Mouse (Mus musculus) erythroblast, embryonic 14.5 days (primary cell): ENCODE data around the gene Timp3.

Experiments
- GATA1 ChIP-seq: IDR thresholded peaks from 2 replicates; pipeline ENCODE4 v1.6.1; 2012; ENCODE audit warnings: low read length, inconsistent platforms, mixed read lengths
- TAL1 ChIP-seq: IDR thresholded peaks from 3 replicates; pipeline ENCODE4 v1.6.1; 2012; ENCODE audit warnings: low read length, inconsistent platforms, mixed read lengths

DNA sequence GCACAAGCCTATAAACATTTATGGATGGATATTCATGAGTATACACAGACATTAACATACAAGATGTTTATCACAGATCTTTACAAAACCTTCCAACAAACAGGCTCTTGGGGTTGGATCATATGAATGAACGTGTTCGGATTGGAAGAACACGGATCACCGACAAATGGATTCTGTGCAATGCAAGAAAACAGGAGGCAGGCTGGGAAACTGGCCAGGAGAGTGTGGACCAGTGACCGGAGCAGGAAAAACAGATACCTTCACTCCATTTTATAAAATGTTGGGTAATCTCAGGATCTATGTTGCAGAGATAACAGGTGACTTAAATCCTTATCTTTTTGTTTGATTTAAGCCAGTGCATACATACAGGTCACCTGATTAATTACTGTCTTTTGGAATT lies 20.0 kb downstream of the Timp3 start:
- no peak for TF ChIP-seq GATA1
- TF ChIP-seq TAL1: no peak
